Mouse (Mus musculus) adrenal gland, adult 8-10 months (tissue): Measurements from ENCODE around the gene Selenon. TPM values are rescaled to one million over a fixed set of nuclear protein-coding genes. Genes with fewer than 3 reads are reported as not detected.

Experiments used
- DNase-seq: peaks from one replicate; pipeline ENCODE4 v3.0.0; 2022
- total RNA-seq, 4 experiments: library from RNA; stranded (reverse); gene quantifications; 2 replicates each; pipeline ENCODE4 v1.2.4; 2022

Selenon gene
- total RNA-seq, 4 experiments from 2014 or later = 28.9 to 58.1 (median 44.4) TPM

DNA sequence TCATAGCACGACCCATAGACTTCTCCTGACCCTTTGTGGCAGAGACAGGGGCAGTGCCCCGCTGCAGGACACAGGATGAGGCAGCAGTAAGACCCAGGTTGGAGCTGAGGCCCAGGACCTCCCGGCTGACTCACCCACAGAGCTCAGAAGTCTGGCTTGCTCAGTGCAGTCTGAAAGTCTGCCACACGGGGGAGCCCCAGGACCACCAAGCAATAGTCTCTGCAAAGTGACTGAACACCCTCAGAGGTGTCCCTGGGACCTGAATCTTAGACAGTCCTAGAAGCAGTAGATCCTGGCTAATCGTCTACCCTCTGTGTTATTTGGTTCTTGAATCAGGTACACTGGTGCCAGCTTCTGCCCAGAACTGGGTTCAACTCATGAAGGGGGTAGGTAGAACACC lies 8.7 kb downstream of the Selenon start:
- DNase-seq = peak; percentile 83

DNA sequence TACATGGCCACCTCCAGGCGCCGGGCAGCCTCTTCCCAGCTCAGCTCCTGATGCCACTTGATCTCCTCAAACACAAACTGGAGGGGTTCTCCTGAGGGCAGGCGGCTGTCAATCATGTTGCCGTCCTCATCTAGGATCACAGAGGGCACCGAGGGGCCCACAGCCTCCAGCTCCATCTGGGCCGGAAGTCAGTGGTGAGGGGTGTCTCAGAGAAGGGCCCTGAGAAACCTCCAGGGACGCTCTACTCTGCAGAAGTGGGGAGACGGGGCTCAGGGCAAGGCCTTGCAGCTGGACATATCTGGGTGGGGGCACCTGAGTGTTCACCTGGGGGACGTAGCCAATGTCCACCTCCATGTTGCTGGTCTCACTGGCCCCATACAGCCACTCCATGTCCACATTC lies 9.2 kb downstream of the Selenon start:
- DNase-seq = no peak

DNA sequence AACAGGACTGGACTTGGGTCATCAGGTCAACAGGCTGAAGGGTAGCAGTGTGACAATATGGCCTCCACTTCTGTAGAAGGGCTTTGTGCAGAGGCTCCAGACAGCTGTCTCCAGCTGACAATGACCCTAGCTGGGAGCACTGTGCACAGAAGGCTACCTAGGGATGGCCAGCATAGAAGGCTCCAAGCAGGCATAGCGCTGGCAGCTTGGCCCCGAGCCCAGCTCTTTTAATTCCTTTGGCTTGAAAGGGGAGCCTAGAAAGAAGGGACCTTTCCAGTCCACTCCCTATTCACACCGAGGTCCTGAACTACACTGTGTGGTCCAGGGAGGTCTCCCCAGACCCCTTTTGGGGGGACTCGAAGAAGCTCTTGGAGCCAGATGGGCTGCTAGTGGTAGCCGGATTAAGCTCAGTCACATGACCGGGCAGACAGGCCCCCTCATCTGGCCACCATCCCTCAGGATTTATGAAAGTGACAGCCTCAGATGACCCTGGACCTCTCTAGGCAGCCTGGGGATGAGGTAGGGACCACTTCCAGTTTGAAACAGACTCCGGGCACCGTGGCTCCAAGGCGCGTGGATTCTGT lies 12.9 kb downstream of the Selenon start:
- DNase-seq = no peak

DNA sequence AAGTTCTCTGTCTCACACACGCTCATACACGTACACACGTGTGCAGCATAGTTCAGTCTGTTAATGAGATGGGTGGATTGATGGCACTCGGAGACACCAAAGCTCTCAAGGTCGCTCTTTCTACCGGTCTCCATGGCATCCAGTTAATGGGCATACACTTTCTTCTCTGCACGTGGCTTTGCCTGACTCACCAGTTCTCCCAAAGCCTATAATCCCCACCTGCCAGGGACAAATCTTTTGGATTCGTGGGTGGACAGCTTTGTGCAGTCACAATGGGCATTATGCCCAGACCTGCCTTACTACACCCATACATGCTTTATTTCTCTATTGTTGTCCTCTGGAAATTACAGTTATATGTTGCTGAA lies 16.2 kb downstream of the Selenon start:
- peak; percentile 69 for DNase-seq

DNA sequence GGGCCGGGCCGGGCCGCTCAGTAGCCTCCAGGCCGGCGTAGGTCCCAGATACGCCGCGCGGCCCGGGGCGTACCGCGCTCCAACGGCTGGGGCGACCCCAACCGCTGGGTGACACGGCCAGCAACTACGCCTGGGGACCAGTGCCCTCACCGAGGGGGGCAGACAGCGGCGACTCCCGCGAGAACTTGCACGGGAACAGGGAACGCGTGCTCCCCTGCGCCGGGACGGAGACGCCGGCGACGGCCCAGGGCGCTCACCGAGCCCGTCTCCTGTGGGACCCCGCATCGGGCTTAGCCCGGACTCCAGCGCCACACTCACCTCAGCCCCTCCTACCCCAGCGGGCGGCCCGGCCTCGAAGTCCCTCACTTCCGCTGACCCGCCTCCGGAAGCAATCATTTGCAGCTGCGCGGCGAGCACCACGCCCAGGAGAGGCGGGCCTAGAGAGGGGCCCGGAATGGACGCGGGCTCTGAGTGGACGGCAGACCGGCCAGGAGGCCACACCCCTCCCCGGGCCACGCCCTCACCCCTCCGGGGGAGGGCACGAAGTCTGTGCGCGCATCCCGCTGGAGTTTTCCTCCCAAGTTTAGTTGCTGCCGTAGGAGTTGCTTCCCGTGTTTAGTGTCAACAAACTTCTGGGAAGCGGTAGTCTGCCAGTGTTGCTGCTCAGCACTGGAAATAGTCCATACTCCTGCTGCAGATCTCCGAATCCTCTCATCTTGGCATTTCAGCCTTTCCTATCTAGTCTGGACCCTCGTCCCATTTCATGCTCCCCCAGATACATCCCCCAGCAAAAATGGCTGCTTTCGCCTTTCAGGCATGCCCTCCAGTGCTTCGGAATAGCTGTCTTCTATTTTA lies 16.8 kb downstream of the Selenon start, which contains the start of gene Mtfr1l:
TSS of gene Mtfr1l (minus strand) at position 456 of the 855 bp plus-strand sequence.
- peak; percentile 98 for DNase-seq

DNA sequence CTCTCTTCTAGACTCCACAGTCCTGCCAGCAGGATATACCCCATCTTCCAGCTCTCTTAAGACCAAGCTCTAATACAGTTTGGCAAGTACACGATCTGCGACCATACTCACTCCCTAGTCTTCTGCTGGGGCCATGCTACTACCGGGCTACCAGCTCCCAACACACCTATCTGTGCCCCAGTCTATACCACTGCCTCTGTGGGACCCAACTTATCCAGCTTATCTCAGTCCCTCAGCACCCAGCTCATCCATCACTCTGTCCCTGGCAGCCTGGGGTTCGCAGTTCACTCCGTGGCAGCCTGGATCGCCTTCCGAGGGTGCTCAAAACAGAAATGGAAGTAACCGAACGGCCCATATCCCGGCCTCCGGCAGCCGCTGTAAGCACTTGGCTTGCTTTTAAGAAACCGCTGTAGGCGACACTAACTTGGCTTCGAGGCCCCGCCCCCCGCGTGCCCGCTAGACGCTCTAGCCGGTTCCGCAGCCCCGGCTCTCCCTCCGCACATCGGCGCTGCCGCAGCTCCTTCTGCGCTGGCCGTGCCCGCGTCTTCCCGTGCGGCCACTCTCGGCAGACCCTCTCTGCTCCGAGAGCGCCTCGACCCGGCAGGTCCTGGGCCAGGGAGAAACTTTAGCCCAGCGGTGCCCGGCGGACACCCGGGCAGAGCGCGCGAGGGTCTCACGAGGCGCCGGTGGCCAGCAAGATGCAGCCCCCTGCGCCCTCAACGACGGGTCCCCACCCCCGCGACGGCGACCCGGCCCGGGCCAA lies 17.7 kb downstream of the Selenon start:
- peak; percentile 70 for DNase-seq

DNA sequence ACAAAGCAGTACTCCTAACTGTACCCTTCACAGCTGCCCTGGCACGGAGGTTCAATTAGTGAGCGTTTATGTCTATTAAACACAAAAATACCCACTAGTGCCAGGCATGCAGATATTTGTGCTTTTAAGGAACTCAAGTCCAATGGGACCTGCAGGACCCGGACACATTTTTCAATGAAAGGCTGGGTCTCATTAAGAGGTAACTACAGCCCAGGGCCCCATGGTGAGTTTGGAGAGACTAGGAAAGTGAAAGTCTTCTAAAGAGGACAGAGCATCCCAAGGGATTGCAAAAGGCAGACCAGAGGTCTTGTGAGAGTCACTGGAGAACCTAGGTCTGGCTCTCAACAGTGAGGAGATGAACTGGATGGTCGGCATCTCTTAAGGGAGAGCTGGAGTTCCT lies 18.5 kb downstream of the Selenon start:
- no peak for DNase-seq

DNA sequence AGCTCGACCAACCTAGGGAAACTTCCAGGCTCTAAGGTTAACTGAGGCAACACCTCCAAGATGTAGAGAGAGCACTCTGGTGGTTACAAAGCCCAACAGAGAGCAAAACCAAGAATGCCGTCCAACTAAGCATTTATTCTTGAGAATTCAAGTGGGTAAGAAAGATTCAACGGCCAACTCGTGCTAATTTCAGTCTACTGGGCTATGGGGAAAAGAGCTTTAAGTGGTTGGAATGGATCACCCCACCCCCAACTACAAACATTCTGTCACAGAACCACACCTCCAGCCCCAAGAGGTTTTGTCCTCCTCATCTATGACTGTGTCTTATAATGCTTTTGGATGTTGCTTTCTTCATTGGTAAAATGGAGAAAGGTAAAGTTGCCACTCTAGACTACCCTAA lies 19.0 kb downstream of the Selenon start:
- no peak for DNase-seq

DNA sequence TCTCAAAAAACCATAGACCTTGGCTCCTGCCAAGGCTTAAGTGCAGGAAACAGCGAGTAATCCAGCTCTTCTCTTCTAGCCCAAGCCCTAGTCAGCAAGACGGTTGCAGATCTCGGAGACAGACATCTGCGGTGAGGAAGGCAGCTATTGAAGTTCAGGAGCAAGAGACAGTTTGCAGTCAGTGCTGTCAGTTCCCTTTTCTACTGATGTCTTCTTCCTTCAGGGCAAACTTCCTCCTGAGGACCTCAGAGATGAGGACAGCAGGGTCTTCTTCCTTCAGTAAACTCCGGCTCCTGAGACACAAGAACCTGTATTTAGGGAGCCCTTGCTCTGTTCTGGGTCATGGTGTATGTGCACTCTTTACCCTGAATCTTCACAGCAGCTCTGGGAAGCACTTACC lies 25.7 kb downstream of the Selenon start:
- no peak for DNase-seq

DNA sequence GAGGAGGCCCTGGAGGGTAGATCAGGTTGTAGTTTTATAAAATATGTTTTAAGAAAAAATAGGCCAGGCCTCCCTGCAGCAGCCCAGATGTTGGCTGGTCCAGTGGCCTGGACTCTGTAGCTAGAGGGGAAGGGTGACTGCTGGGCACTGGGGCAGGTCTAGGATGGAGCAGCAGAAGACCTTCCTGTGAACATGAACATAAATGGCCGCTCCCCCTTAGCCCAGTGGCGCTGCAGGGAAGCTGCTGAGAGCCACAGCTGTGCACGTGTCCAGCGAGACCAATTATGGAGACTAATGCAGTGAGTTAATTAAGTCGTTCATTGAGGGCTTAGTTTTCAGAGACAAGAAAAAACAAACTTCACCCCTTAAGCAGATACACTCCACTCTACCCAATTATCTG lies 26.2 kb downstream of the Selenon start:
- no peak for DNase-seq

DNA sequence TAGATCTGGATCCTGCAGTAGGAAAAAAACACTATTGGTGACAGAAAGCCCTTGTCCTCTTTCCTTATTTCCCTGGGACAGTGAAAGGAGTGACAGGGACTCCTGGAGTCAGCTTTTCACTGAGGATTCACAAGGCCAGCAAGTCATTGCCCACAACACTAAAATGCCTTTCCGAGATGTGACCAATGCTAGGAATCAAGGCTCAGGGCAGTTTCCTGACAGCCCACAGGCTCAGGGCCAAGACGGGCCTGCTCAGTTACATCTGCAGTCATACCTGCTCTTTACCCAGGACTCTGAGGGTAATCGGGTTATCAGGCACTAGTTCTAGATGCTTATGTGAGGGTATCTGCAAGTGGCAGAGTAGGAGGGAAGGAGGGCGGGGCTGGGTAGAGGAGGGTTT lies 28.5 kb downstream of the Selenon start:
- DNase-seq = no peak

DNA sequence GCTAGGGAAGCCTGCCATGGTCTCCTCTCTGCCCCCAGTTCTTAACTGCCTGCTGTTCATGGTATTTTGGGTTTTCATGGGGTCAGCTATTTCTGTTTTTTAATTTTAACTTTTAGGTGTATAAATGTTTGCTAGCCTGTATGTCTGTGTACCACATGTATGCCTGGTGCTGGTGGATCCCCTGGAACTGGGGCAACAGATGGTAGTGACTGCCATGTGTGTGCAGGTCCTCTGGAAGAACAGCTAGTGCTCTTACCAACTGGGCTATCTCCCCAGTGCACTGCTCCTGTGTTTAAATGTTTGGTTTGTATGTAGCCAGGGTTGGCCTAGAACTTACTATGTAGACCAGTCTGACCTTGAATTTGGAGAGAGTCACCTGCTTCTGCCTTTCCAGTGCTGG lies 32.7 kb downstream of the Selenon start:
- DNase-seq = no peak

DNA sequence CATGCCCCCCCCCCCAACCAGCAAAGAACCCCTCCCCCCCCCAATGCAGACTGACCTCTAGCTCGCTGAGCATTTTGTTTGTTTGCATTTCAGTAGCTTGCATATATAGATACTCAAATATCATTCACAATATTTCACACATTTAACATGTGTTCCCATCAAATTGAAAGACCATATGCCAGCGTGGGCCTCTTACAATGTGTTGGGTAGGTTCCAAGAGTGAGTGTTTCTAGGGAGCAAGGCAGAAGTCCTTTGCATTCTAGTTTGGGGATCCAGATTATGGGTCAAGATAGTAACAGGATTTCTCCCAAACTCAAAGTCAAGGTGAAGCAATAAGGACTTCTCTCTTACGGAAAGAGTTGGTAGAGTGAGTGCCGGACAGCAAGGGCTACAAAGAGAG lies 33.4 kb downstream of the Selenon start:
- no peak for DNase-seq

DNA sequence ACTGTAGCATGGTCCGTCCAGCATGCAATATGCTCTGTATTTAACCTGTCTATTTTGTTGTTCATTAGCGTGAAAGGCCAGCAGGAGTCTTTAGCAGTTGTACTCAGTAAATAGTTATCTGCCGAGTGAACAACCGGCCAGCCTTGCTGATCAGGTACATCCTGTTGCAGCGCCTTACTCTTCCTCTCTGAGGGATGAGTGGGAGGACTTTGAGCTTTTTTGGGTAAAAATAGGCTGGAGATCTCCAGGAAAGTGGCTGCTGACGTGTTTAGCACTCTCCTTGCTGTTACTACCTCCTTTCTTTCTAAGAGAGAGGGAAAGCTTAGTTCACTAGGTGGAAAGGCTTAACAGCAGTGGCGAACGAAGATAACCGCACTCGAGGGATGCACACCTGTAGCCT lies 34.2 kb downstream of the Selenon start:
- no peak for DNase-seq

DNA sequence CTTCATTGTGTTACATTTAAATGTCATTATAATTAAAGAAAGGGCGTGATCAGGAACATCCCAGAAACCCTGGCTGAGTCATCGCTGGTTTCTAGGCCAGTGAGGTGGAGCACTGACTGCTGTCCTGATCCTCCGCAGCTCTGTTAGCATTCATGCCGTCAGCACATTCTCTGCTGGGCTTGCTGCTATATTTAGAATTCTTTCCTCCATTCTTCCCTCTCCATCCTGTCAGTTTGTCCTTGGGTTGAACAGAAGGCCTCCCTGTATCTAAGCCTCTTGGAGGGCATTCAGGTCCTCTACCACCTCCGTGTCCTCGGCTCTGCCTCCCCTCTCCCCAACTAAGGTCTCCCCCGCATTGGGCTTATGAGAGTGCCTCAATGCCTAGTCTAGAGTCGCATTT lies 35.0 kb downstream of the Selenon start:
- DNase-seq = peak; percentile 72

DNA sequence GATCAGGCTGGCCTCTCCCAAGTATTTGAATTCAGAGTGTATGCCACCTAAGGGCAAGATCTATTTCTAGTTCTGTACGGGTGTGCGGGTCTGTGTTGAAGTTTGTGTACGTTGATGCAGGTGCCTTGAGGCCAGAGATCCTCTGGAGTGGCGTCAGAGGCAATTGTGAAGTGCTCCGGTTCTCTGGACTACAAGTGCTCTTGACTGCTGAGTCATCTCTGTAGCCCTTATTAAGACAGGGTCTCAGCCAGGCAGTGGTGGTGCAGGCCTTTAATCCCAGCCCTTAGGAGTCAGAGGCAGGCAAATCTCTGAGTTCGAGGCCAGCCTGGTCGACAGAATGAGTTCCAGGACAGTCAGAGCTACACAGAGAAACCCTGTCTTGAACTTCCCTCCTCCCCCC lies 36.4 kb downstream of the Selenon start:
- no peak for DNase-seq

DNA sequence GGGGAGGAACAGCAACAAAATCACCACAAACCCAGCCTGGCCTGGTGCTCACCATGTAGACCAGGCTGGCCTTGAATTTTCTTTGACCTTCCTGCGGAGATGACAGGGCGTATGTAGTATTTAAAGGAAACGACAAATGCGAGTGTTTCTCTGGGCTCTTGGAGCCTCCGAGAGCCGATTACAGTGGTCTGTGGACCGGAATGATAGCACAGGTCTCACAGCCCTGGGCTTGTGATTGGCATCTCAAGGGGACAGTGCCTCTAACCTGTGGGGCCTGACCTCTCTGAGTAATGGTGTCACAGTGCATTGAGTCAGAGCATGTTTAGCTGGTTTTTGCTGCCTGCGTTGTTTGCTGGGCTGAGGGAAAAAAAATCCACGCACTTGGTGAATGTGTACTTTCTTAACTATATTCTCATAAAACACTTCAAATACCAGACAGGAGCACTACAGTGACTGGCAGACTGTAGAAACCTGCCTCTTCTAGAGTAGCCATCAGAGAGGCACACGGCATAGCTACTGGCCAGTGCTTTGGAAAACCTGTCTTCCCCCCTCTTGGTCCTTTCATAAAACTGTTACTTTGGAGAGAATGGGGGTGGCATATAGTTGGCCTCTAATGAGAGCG lies 37.5 kb downstream of the Selenon start:
- no peak for DNase-seq

DNA sequence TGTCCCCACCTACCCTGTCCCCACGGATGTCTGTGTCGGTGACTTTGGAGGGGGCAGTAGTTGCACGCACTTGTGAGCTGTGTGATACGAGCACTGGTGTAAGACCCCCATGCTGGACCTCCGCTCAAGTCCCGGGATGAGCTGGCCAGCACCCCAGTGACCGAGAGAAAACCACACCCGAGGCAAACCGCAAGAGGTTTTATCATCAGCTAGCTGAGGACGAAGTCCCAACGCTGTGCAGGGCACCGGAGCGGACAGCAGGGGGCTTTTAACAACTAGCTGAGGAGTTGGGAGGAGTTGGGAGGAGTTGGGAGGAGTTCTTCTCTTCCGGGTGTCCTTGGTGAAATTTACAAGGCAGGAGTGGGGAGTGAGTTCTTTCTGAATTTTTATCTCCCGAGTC lies 39.2 kb downstream of the Selenon start:
- peak; percentile 76 for DNase-seq

DNA sequence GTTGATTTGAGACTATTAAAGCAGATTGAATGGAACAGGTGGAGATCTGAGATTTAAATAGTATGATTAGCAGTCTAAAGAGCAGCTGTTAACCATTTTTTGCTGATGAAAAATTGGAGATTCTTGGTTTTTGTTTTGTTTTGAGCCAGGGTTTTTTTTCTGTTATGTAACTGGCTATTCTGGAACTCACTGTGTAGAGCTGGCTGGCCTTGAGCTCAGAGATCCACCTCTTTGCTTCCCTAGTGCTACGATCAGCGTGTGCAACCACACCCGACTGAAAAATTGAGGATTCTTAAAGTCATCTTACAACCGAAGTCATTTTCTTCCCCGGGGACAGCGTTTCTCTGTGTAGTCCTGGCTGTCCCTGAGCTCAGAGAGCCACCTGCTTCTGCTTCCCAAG lies 40.2 kb downstream of the Selenon start:
- no peak for DNase-seq

DNA sequence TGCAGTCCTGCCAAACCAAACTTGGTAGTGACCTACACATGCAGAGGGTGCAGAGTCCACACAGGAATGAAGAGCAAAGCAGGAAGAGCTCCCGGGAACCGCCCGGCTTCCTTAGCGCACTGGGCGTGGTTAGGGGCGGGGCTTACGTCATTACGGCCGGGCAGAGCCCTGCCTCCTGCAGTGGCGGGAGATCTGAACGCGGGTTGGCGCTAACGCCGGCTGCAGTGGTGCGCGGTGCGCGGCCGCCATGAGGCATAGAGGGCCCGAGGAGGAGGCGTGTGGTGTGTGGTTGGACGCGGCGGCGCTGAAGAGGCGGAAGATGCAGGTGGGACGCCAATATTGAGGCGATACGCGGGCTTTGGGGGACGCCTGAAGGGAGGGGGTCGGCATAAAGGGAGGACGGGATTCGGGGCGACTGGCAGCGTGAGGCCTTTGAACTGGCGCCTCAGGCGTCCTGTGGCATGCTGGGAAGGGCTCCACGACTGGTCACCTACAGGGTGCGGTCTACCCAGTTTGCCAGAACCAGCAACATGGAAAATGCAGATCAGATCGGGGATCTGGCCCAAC lies 41.0 kb downstream of the Selenon start, which contains the start of gene Aunip:
TSS of gene Aunip (plus strand) at position 155 of the 567 bp plus-strand sequence.
- peak; percentile 84 for DNase-seq

DNA sequence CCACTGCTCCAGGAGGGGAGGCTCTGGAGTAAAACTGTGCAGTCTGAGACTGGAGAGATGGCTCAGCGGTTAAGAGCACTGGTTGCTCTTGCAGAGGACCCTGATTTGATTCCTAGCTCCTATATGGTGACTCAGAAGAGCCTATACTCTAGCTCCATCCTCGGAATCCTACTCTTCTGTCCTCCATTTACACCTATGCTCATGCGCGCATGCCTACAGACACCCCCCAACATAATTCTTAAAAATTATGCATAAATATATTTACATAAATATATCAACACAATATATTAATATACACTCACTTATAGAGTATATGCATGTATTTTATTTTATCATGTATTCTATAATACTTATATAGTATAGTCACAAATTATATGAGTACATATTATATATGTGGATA lies 41.6 kb downstream of the Selenon start:
- DNase-seq = no peak

DNA sequence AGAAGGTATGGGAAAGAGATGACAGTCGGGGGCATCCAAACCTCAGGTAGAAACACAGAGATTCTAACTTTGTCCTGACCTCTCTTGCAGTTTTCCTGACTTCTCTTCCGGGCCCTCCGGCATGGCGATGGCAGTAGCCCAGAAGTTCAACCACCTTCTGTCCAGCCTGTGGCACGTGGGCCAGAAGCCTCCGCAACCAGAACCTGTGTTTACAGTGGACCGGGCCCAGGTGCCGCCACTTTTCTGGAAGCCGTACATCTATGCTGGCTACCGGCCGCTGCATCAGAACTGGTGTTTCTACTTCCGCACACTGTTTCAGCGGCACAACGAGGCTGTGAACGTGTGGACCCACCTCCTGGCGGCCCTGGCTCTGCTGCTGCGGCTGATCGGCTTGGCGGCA lies 45.3 kb downstream of the Selenon start:
- no peak for DNase-seq
